Mouse (Mus musculus): ENCODE measurements around the gene Apbb1ip. TPM values are rescaled to one million over a fixed set of nuclear protein-coding genes. Genes with fewer than 3 reads are reported as not detected.
A peak's percentile ranks its signal among the peaks of the same experiment; 100 is the strongest.

Apbb1ip gene
- total RNA-seq (2014; rRNA removed; ENCODE audit: low replicate concordance) (0.12 and 5.3 TPM in 2 replicates), polyA plus RNA-seq (2015; fragmentation: Nextera tagmentation; extraction: Ambion mirVana) (1.4 and 1.6 TPM in 2 replicates)

DNA sequence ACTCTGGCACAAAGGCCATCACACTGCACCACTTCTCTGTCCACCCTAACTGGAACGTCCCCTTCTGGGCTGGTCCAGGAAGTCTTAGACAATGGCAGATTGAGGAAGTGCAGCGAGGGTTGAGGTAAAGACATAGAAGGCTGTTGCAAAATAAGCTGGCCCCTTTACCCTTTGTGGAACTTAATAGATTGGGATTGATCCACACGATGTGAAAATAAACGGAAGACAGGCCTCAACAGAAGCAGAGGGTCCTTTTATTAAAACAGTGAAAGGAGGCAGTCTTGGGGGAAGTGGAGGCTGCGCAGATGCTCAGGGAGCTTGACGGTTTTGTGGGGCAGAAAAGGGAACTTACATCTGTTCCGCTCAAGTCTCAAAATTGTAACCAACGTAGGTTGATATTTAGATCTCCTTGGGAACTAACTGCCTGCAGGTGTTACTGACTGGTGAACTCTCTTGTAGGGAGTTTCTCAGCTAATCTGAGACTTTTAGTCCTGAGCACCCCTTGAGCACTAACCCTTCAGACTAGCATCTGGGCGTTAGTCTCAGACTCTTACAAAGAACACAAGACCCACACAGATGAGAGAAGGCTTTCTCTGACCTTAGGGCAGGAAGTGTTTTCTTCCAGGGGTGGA lies at the start of gene Apbb1ip:
Gene Apbb1ip (plus strand): TSS at position 546 of the 632 bp plus-strand sequence.
- H3K4me2 ChIP-seq (ENCODE audit: low read depth, low read length), result peak within 1 kb of the TSS; percentile 73
- TF ChIP-seq CTCF (IDR thresholded peaks at IDR 0.05; ENCODE audit: low read depth) (no peak), EP300 (IDR thresholded peaks at IDR 0.05; ENCODE audit: low read depth) (no peak)
- no peaks in the 10 kb centered on the region for H3K4me1 ChIP-seq (ENCODE audit: control insufficient read depth, insufficient read depth)
- peak within 1 kb of the TSS; percentile 60; the same call in 1 of the 2 replicates for H3K27ac ChIP-seq (ENCODE audit: low read depth)
- H3K36me3 ChIP-seq (replicated peaks; ENCODE audit: control insufficient read depth, insufficient read depth, low read length), result no peaks in the 10 kb centered on the region
- 31% methylated on average over 9 of the region's 9 CpGs for WGBS
- H3K9ac ChIP-seq (replicated peaks; ENCODE audit: low read depth, low read length), result peak within 1 kb of the TSS; percentile 50; the same call in 1 of the 2 replicates
- ATAC-seq (ENCODE audit: insufficient read depth, low read depth) (no peak), DNase-seq (ENCODE audit: low spot score) (no peak)
- no peaks in the 10 kb centered on the region for H3K27me3 ChIP-seq (ENCODE audit: control insufficient read depth, insufficient read depth, low read length)
- peak within 1 kb of the TSS; percentile 51 for H3K4me3 ChIP-seq (ENCODE audit: low read depth, low read length)
- no peaks in the 10 kb centered on the region for H3K9me3 ChIP-seq (replicated peaks; ENCODE audit: control insufficient read depth, low read length)

DNA sequence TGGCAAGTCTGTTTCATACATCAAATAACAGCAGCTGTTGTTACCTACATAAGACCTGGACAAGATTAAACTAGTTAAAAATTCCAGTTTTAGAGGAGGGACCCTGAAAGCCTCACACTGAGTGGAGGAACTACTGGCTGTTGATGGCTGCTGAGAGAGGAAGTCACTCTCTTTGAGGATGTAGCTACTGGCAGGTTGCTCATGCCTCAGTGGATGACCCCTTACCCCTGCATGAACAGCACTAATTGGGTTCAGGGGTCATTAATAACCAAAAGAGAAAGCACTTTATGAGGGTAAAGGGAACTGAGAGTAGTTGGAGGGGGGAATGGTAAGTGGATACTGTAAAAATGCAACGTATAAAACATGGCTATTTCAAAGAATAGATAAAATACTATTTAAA lies 46.8 kb upstream of the Apbb1ip start:
- no peaks in the 10 kb centered on the region for H3K9me3 ChIP-seq (replicated peaks; ENCODE audit: control insufficient read depth, low read length)
- 79% methylated on average over 1 of the region's 1 CpGs for WGBS

DNA sequence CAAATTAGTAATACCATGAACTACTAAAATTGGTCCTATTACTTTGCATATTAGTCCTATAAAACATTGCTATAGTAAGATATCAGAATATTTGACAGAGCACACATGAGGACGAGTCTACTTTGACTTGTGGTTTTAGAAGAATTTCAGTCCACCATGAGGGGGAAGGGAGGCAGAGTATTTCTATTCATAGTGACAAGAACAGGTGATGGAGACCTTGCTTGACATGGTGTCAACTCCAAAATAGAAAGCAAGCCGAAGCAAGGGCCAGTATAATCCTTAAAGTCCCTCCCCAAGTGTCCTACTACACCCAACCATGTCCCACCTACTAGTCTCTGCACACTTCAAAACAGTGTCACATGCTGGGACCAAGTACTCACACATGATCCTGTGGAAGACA lies 37.8 kb upstream of the Apbb1ip start:
- H3K4me1 ChIP-seq (ENCODE audit: control insufficient read depth, insufficient read depth), result no peaks in the 10 kb centered on the region
- no peaks in the 10 kb centered on the region for H3K9me3 ChIP-seq (replicated peaks; ENCODE audit: control insufficient read depth, low read length)
- no peaks in the 10 kb centered on the region for H3K27me3 ChIP-seq (ENCODE audit: control insufficient read depth, insufficient read depth, low read length)
- no peak overlapping the region for H3K4me3 ChIP-seq (ENCODE audit: low read depth, low read length)
- DNase-seq (ENCODE audit: low spot score), result no peak
- no peak for ATAC-seq (ENCODE audit: insufficient read depth, low read depth)
- H3K36me3 ChIP-seq (replicated peaks; ENCODE audit: control insufficient read depth, insufficient read depth, low read length), result no peaks in the 10 kb centered on the region
- H3K27ac ChIP-seq (ENCODE audit: low read depth), result no peak overlapping the region
- H3K4me2 ChIP-seq (ENCODE audit: low read depth, low read length), result no peak overlapping the region
- TF ChIP-seq EP300 (IDR thresholded peaks at IDR 0.05; ENCODE audit: low read depth), result no peak
- no peak for TF ChIP-seq CTCF (IDR thresholded peaks at IDR 0.05; ENCODE audit: low read depth)
- H3K9ac ChIP-seq (replicated peaks; ENCODE audit: low read depth, low read length), result no peak overlapping the region
- 34% methylated on average over 2 of the region's 2 CpGs for WGBS

More for the DNA sequence above, 46.8 kb upstream of the Apbb1ip start:
- H3K4me3 ChIP-seq (ENCODE audit: low read depth, low read length), result no peak overlapping the region
- H3K27ac ChIP-seq (ENCODE audit: low read depth), result no peak overlapping the region
- H3K9ac ChIP-seq (replicated peaks; ENCODE audit: low read depth, low read length), result no peak overlapping the region
- no peaks in the 10 kb centered on the region for H3K27me3 ChIP-seq (ENCODE audit: control insufficient read depth, insufficient read depth, low read length)
- no peaks in the 10 kb centered on the region for H3K4me1 ChIP-seq (ENCODE audit: control insufficient read depth, insufficient read depth)
- ATAC-seq (ENCODE audit: insufficient read depth, low read depth) (no peak), DNase-seq (ENCODE audit: low spot score) (no peak)
- TF ChIP-seq CTCF (IDR thresholded peaks at IDR 0.05; ENCODE audit: low read depth), result no peak
- TF ChIP-seq EP300 (IDR thresholded peaks at IDR 0.05; ENCODE audit: low read depth), result no peak
- H3K4me2 ChIP-seq (ENCODE audit: low read depth, low read length), result no peak overlapping the region
- H3K36me3 ChIP-seq (replicated peaks; ENCODE audit: control insufficient read depth, insufficient read depth, low read length), result no peaks in the 10 kb centered on the region

- WGBS, result 63% methylated on average over 1 of the region's 1 CpGs
- Histone ChIP-seq H3K4me2 (ENCODE audit: low read depth, low read length) (no peak overlapping the region), H3K4me3 (ENCODE audit: low read depth, low read length) (no peak overlapping the region), H3K9me3 (replicated peaks; ENCODE audit: control insufficient read depth, low read length) (no peaks in the 10 kb centered on the region), H3K9ac (replicated peaks; ENCODE audit: low read depth, low read length) (no peak overlapping the region), H3K27me3 (ENCODE audit: control insufficient read depth, insufficient read depth, low read length) (no peaks in the 10 kb centered on the region), H3K4me1 (ENCODE audit: control insufficient read depth, insufficient read depth) (no peaks in the 10 kb centered on the region), H3K36me3 (replicated peaks; ENCODE audit: control insufficient read depth, insufficient read depth, low read length) (no peaks in the 10 kb centered on the region), H3K27ac (ENCODE audit: low read depth) (no peak overlapping the region)
- no peak for ATAC-seq (ENCODE audit: insufficient read depth, low read depth)
- TF ChIP-seq CTCF (IDR thresholded peaks at IDR 0.05; ENCODE audit: low read depth) (no peak), EP300 (IDR thresholded peaks at IDR 0.05; ENCODE audit: low read depth) (no peak)
- DNase-seq (ENCODE audit: low spot score), result peak; percentile 32
These were observed 34.5 kb upstream of the Apbb1ip start for GRCm38 (mm10) chr2:22739369-22739768.

- Histone ChIP-seq H3K27me3 (ENCODE audit: control insufficient read depth, insufficient read depth, low read length) (no peaks in the 10 kb centered on the region), H3K9me3 (replicated peaks; ENCODE audit: control insufficient read depth, low read length) (no peaks in the 10 kb centered on the region), H3K9ac (replicated peaks; ENCODE audit: low read depth, low read length) (no peak overlapping the region), H3K4me3 (ENCODE audit: low read depth, low read length) (no peak overlapping the region), H3K27ac (ENCODE audit: low read depth) (no peak overlapping the region), H3K4me2 (ENCODE audit: low read depth, low read length) (no peak overlapping the region), H3K36me3 (replicated peaks; ENCODE audit: control insufficient read depth, insufficient read depth, low read length) (no peaks in the 10 kb centered on the region), H3K4me1 (ENCODE audit: control insufficient read depth, insufficient read depth) (no peaks in the 10 kb centered on the region)
- 79% methylated on average over 1 of the region's 1 CpGs for WGBS
- TF ChIP-seq CTCF (IDR thresholded peaks at IDR 0.05; ENCODE audit: low read depth), result no peak
- no peak for TF ChIP-seq EP300 (IDR thresholded peaks at IDR 0.05; ENCODE audit: low read depth)
- DNase-seq (ENCODE audit: low spot score), result no peak
- no peak for ATAC-seq (ENCODE audit: insufficient read depth, low read depth)
These were observed 33.5 kb upstream of the Apbb1ip start for GRCm38 (mm10) chr2:22740441-22740840.

DNA sequence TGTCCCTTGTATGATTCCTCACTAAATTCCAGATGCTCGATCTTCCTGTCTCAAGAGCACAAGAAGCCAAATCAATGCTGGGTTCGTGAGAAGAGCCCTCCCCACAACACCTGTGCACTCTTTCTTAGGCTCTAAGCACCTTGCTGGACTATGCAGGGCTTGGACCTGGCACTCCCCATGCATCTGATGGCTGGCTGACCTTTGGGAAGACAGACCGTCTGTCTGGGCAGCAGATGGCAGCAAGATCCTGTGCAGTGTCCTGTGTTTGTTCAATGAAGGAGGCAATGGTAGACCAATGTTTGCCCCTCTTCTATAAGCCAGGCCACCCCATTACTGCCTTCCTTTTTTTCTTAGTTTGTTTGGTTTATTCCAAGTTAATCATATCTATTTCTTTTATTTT lies 32.7 kb upstream of the Apbb1ip start:
- H3K4me1 ChIP-seq (ENCODE audit: control insufficient read depth, insufficient read depth), result no peaks in the 10 kb centered on the region
- WGBS, result 60% methylated on average over 3 of the region's 3 CpGs
- no peak for ATAC-seq (ENCODE audit: insufficient read depth, low read depth)
- H3K9me3 ChIP-seq (replicated peaks; ENCODE audit: control insufficient read depth, low read length), result no peaks in the 10 kb centered on the region
- H3K27ac ChIP-seq (ENCODE audit: low read depth), result no peak overlapping the region
- H3K36me3 ChIP-seq (replicated peaks; ENCODE audit: control insufficient read depth, insufficient read depth, low read length), result no peaks in the 10 kb centered on the region
- no peak overlapping the region for H3K9ac ChIP-seq (replicated peaks; ENCODE audit: low read depth, low read length)
- H3K27me3 ChIP-seq (ENCODE audit: control insufficient read depth, insufficient read depth, low read length), result no peaks in the 10 kb centered on the region
- no peak for DNase-seq (ENCODE audit: low spot score)
- TF ChIP-seq CTCF (IDR thresholded peaks at IDR 0.05; ENCODE audit: low read depth) (no peak), EP300 (IDR thresholded peaks at IDR 0.05; ENCODE audit: low read depth) (no peak)
- H3K4me3 ChIP-seq (ENCODE audit: low read depth, low read length), result no peak overlapping the region
- H3K4me2 ChIP-seq (ENCODE audit: low read depth, low read length), result no peak overlapping the region

All from heart, postnatal 0 days (tissue).